Mouse (Mus musculus) liver, adult 2 months (tissue): ENCODE measurements around the gene Bdnf.

Source experiments
- CTCF ChIP-seq: fragments of 200-500 bp; IDR thresholded peaks from 2 replicates; pipeline ENCODE4 v1.5.1; 2011; ENCODE audit warnings: low read depth, low read length, control low read depth
- POLR2A ChIP-seq: fragments of 200-500 bp; IDR thresholded peaks from 2 replicates; pipeline ENCODE4 v1.6.1; 2011; ENCODE audit warnings: low read length, control low read depth; ENCODE audit not compliant: insufficient read depth; ENCODE audit errors: extremely low read depth

GRCm38 (mm10) chr2:109756305-109756704, 81.8 kb downstream of the Bdnf start:
- TF ChIP-seq POLR2A: no peak
- TF ChIP-seq CTCF: no peak
